Mouse (Mus musculus) small intestine, adult 10 weeks (tissue): ENCODE results near the gene Gm21209. TPM values are rescaled to one million over a fixed set of nuclear protein-coding genes. Genes with fewer than 3 reads are reported as not detected.

Experiments
- polyA plus RNA-seq: library from polyadenylated mRNA; stranded (reverse); fragments of 350-450 nt; fragmentation: Illumina TruSeq; extraction: RNeasy Lipid Tissue Mini Kit (QIAGEN cat#74804); gene quantifications from one replicate; pipeline ENCODE4 v1.2.3, GENCODE M21; 2014; ENCODE audit warnings: low replicate concordance

Gene Gm21209
- not detected for polyA plus RNA-seq

DNA sequence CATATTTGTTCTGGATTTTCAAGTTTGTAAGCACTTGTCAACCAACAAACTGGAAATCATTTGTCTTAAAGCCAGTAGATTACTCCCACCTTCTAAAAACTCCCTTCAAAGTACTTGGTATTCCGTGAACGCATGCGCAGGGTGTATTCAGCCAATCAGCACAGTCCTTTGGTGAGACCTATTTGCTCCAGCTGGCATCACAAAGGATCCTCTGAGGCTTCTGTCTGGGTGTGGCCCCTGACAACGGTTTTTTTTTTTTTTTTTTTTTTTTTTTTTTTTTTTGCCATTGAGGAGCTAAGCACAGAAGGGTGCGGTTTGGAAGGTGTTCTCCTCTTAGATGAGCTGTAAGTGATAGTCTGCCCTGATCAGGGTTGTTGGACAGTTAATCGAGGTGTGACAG is at the start of gene Gm21209:
TSS of gene Gm21209 (plus strand) at position 301 of the 400 bp plus-strand sequence.

